Mouse (Mus musculus): Measurements from ENCODE around the gene Epha3. TPM values are rescaled to one million over a fixed set of nuclear protein-coding genes. Genes with fewer than 3 reads are reported as not detected.

The Epha3 gene
- polyA plus RNA-seq (2015; fragmentation: Nextera tagmentation; extraction: Ambion mirVana) = 28.5 and 35.0 TPM in 2 replicates

GRCm38 (mm10) chr16:63863913-63864330 lies at the start of gene Epha3:
Gene Epha3 (minus strand): TSS chr16:63864175.
- peak within 1 kb of the TSS; percentile 69 for H3K9ac ChIP-seq (replicated peaks)
- no peaks in the 10 kb centered on the region for H3K36me3 ChIP-seq
- peak within 1 kb of the TSS; percentile 76 for H3K27ac ChIP-seq
- peaks cover 51% of the 10 kb centered on the region for H3K27me3 ChIP-seq
- ATAC-seq = peak; percentile 95
- WGBS = under 1% methylated on average over 28 of the region's 28 CpGs
- peak within 1 kb of the TSS; percentile 85 for H3K4me2 ChIP-seq (replicated peaks)
- H3K4me3 ChIP-seq (replicated peaks) = peak within 1 kb of the TSS; percentile 72
- H3K9me3 ChIP-seq = no peaks in the 10 kb centered on the region
- H3K4me1 ChIP-seq (replicated peaks) = peaks cover 9% of the 10 kb centered on the region; the same call in 1 of the 2 replicates

GRCm38 (mm10) chr16:63903425-63903824 lies 39.5 kb upstream of the Epha3 start:
- Histone ChIP-seq H3K4me2 (replicated peaks) (peak overlapping the region; percentile 40), H3K9ac (replicated peaks) (no peak overlapping the region), H3K4me1 (replicated peaks) (no peaks in the 10 kb centered on the region), H3K27ac (0 out of 2 replicates have a peak overlapping the region, but pooled peaks have one; percentile 17), H3K36me3 (no peaks in the 10 kb centered on the region), H3K27me3 (no peaks in the 10 kb centered on the region), H3K4me3 (replicated peaks) (0 out of 2 replicates have a peak overlapping the region, but pooled peaks have one; percentile 1), H3K9me3 (no peaks in the 10 kb centered on the region)
- no peak for ATAC-seq
- 38% methylated on average over 13 of the region's 13 CpGs for WGBS

GRCm38 (mm10) chr16:63881190-63881589 lies 17.2 kb upstream of the Epha3 start:
- H3K9me3 ChIP-seq = no peaks in the 10 kb centered on the region
- no peaks in the 10 kb centered on the region for H3K4me1 ChIP-seq (replicated peaks)
- no peaks in the 10 kb centered on the region for H3K36me3 ChIP-seq
- ATAC-seq = no peak
- no peaks in the 10 kb centered on the region for H3K27me3 ChIP-seq
- no peak overlapping the region for H3K4me3 ChIP-seq (replicated peaks)
- no peak overlapping the region for H3K4me2 ChIP-seq (replicated peaks)
- H3K9ac ChIP-seq (replicated peaks) = no peak overlapping the region
- 98% methylated on average over 1 of the region's 1 CpGs for WGBS
- H3K27ac ChIP-seq = no peak overlapping the region

GRCm38 (mm10) chr16:63872313-63872712 lies 8.3 kb upstream of the Epha3 start:
- WGBS = 15% methylated on average over 7 of the region's 7 CpGs
- ATAC-seq = no peak
- no peak overlapping the region for H3K4me3 ChIP-seq (replicated peaks)
- H3K36me3 ChIP-seq = no peaks in the 10 kb centered on the region
- no peaks in the 10 kb centered on the region for H3K9me3 ChIP-seq
- H3K9ac ChIP-seq (replicated peaks) = no peak overlapping the region
- no peak overlapping the region for H3K4me2 ChIP-seq (replicated peaks)
- H3K4me1 ChIP-seq (replicated peaks) = no peaks in the 10 kb centered on the region
- peaks cover 23% of the 10 kb centered on the region for H3K27me3 ChIP-seq
- H3K27ac ChIP-seq = no peak overlapping the region

DNA sequence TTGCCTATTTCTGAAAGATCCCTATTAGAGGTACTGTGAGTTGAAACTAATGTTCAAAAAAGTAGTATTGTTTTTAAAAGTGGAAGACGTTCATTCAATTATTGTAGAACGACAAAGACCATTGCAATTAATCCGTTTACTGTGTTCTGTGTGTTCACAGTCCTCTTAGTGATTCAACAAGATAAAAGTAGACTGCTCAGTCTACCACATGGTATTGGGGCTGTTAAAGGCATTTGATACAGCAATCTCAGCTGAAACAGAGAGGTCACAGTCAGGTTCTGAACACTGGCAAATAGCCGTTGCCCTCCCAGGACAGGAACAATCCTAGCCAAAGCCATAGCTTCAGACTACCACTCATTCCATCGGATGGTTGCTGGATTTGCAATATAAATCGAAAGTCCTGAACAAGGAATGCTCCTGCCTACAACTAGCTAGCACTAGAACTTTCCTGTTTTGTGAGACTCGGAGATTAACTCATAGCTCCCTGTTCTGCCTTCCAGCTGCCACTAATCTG lies 545 bp upstream of the Epha3 start:
- peaks cover 9% of the 10 kb centered on the region; the same call in 1 of the 2 replicates for H3K4me1 ChIP-seq (replicated peaks)
- H3K27ac ChIP-seq = no peak overlapping the region
- peak overlapping the region; percentile 85 for H3K4me2 ChIP-seq (replicated peaks)
- H3K9me3 ChIP-seq = no peaks in the 10 kb centered on the region
- H3K36me3 ChIP-seq = no peaks in the 10 kb centered on the region
- H3K27me3 ChIP-seq = peaks cover 53% of the 10 kb centered on the region
- WGBS = 32% methylated on average over 7 of the region's 7 CpGs
- peak; percentile 53 for ATAC-seq
- H3K4me3 ChIP-seq (replicated peaks) = peak overlapping the region; percentile 72
- H3K9ac ChIP-seq (replicated peaks) = peak overlapping the region; percentile 69

DNA sequence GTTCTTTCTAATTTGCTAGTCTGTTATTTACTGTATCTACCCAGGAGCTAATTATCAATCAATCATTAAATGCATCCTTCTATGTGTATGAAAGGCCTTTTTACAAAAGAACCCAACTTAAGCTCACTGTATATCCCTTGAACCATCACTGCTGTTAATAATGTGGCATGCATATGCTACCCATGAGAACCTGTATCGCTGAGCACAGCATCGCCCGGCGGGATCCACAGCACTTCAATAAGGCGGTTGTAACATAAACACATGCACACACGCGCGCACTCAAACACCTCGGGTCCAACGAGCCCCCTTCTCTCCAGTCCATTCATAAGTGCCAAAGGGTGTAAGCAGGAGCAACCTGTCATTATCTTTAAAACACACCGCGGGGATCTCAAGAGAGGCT lies 794 bp downstream of the Epha3 start:
- Histone ChIP-seq H3K9ac (replicated peaks) (peak overlapping the region; percentile 69), H3K27me3 (peaks cover 44% of the 10 kb centered on the region), H3K9me3 (no peaks in the 10 kb centered on the region), H3K4me1 (replicated peaks) (peaks cover 9% of the 10 kb centered on the region; the same call in 1 of the 2 replicates), H3K27ac (peak overlapping the region; percentile 40; the same call in 1 of the 2 replicates), H3K4me3 (replicated peaks) (peak overlapping the region; percentile 72), H3K4me2 (replicated peaks) (peak overlapping the region; percentile 85), H3K36me3 (no peaks in the 10 kb centered on the region)
- peak; percentile 65 for ATAC-seq
- 1% methylated on average over 12 of the region's 12 CpGs for WGBS

DNA sequence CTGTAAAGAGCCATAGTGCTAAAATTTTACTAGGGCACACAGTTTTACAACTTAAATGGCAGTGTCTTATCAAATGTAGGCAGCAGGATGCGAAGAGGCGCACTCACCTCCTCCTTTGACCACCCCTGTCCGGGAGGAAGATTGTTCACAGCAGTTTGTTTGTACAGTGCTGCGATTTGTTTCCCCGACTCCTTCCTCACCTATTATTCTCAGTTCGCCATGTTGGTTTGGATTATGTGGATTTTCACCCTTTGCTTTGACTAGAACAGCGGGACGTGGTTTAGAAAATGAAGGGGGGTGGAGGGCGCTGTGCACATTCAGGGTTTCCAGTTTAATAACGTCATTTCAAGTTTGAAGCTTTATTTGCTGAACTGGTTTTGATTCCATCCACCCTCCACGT lies 6.4 kb downstream of the Epha3 start:
- H3K4me3 ChIP-seq (replicated peaks) = peak overlapping the region; percentile 65
- peaks cover 12% of the 10 kb centered on the region for H3K4me1 ChIP-seq (replicated peaks)
- peaks cover 6% of the 10 kb centered on the region for H3K27me3 ChIP-seq
- H3K27ac ChIP-seq = peak overlapping the region; percentile 88
- H3K9ac ChIP-seq (replicated peaks) = peak overlapping the region; percentile 79
- H3K36me3 ChIP-seq = no peaks in the 10 kb centered on the region
- WGBS = 1% methylated on average over 11 of the region's 11 CpGs
- H3K9me3 ChIP-seq = no peaks in the 10 kb centered on the region
- H3K4me2 ChIP-seq (replicated peaks) = peak overlapping the region; percentile 83
- peak; percentile 55 for ATAC-seq

- ATAC-seq = peak; percentile 97
- Histone ChIP-seq H3K9ac (replicated peaks) (peak overlapping the region; percentile 79), H3K36me3 (no peaks in the 10 kb centered on the region), H3K27me3 (peaks cover 5% of the 10 kb centered on the region), H3K4me1 (replicated peaks) (peaks cover 11% of the 10 kb centered on the region), H3K4me2 (replicated peaks) (peak overlapping the region; percentile 83), H3K27ac (peak overlapping the region; percentile 88), H3K9me3 (no peaks in the 10 kb centered on the region), H3K4me3 (replicated peaks) (peak overlapping the region; percentile 65)
- 2% methylated on average over 33 of the region's 33 CpGs for WGBS
Observed at GRCm38 (mm10) chr16:63856658-63857552, 7.1 kb downstream of the Epha3 start.

GRCm38 (mm10) chr16:63850297-63850696 lies 13.7 kb downstream of the Epha3 start:
- H3K4me2 ChIP-seq (replicated peaks) = no peak overlapping the region
- H3K27me3 ChIP-seq = no peaks in the 10 kb centered on the region
- 89% methylated on average over 3 of the region's 3 CpGs for WGBS
- ATAC-seq = no peak
- no peaks in the 10 kb centered on the region for H3K4me1 ChIP-seq (replicated peaks)
- H3K4me3 ChIP-seq (replicated peaks) = no peak overlapping the region
- H3K9ac ChIP-seq (replicated peaks) = no peak overlapping the region
- H3K36me3 ChIP-seq = no peaks in the 10 kb centered on the region
- H3K9me3 ChIP-seq = no peaks in the 10 kb centered on the region
- H3K27ac ChIP-seq = no peak overlapping the region

DNA sequence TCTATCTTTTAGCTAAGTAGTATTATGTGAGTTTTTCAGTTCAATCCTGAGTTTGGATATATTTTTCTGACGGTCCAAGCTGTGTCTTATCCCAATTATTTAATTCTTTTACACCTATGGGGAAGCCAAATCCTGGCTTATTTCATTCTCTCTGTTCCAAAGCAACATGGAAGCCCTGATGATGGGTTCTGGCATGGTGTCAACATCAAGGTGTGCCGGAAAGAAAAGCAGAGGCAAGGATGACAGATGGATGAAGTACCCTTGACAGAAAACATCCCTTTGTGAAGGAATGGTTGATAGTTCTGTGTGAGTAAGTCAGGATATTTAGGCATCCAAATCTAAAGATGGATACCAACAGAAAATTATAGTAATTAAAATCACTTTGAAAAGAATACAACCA lies 21.1 kb downstream of the Epha3 start:
- WGBS = 91% methylated on average over 2 of the region's 2 CpGs
- Histone ChIP-seq H3K27me3 (no peaks in the 10 kb centered on the region), H3K4me3 (replicated peaks) (no peak overlapping the region), H3K27ac (no peak overlapping the region), H3K36me3 (no peaks in the 10 kb centered on the region), H3K4me1 (replicated peaks) (no peaks in the 10 kb centered on the region), H3K4me2 (replicated peaks) (no peak overlapping the region), H3K9ac (replicated peaks) (no peak overlapping the region), H3K9me3 (no peaks in the 10 kb centered on the region)
- no peak for ATAC-seq

GRCm38 (mm10) chr16:63837466-63837865 lies 26.5 kb downstream of the Epha3 start:
- Histone ChIP-seq H3K9me3 (no peaks in the 10 kb centered on the region), H3K4me3 (replicated peaks) (no peak overlapping the region), H3K9ac (replicated peaks) (no peak overlapping the region), H3K27ac (no peak overlapping the region), H3K4me2 (replicated peaks) (no peak overlapping the region), H3K27me3 (no peaks in the 10 kb centered on the region), H3K36me3 (no peaks in the 10 kb centered on the region), H3K4me1 (replicated peaks) (no peaks in the 10 kb centered on the region)
- ATAC-seq = no peak

GRCm38 (mm10) chr16:63821164-63821563 lies 42.8 kb downstream of the Epha3 start:
- no peak overlapping the region for H3K9ac ChIP-seq (replicated peaks)
- no peak overlapping the region for H3K4me2 ChIP-seq (replicated peaks)
- no peaks in the 10 kb centered on the region for H3K27me3 ChIP-seq
- H3K4me3 ChIP-seq (replicated peaks) = no peak overlapping the region
- no peak overlapping the region for H3K27ac ChIP-seq
- H3K4me1 ChIP-seq (replicated peaks) = peaks cover 22% of the 10 kb centered on the region
- 38% methylated on average over 2 of the region's 2 CpGs for WGBS
- no peaks in the 10 kb centered on the region for H3K9me3 ChIP-seq
- no peak for ATAC-seq
- no peaks in the 10 kb centered on the region for H3K36me3 ChIP-seq
